Mouse (Mus musculus): ENCODE measurements around the gene Tor2a. TPM values are rescaled to one million over a fixed set of nuclear protein-coding genes. Genes with fewer than 3 reads are reported as not detected.

Gene Tor2a
- polyA plus RNA-seq, 1 experiment = 36.6 TPM

DNA sequence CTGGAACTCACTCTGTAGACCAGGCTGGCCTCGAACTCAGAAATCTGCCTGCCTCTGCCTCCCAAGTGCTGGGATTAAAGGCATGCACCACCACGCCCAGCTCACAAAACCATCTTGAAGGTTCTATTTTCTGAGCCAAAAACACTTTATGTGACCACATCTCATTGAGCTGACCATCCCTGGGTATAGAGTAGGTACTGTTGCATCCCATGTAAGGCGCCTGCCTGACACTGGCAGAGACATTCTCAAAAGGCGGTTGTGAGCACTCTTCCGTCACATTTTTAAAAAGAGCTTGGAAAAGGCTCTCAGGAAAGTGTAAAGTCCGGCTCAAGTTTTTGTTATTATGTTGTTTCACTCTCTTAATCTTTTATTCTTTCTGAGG, 369 bp upstream of the Tor2a start:
- TF ChIP-seq POLR2A (IDR thresholded peaks at IDR 0.05; ENCODE audit: low read depth, low read length) = no peak
- no peak for TF ChIP-seq CTCF (IDR thresholded peaks at IDR 0.05; ENCODE audit: borderline replicate concordance, insufficient read depth, low read length)
- Histone ChIP-seq H3K4me1 (ENCODE audit: control insufficient read depth, insufficient read depth, low read length) (no peaks in the 10 kb centered on the region), H3K4me3 (ENCODE audit: insufficient read depth, low read length) (no peak overlapping the region), H3K27ac (ENCODE audit: insufficient read depth, low read length) (no peak overlapping the region)

DNA sequence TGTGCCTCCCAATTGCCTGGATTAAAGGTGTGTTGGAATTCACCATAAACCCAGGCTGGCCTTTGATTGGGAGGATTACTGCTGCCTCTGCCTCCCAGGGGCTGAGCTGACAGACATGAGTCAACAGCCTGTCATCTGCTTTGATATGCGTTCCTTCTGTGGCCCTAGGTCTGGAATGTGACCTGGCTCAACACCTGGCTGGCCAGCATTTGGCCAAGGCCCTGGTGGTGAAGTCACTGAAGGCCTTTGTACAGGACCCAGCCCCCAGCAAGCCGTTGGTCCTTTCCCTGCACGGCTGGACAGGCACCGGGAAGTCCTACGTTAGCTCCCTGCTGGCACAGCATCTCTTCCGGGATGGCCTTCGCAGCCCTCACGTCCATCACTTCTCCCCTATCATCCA, 1.5 kb downstream of the Tor2a start:
- TF ChIP-seq POLR2A (IDR thresholded peaks at IDR 0.05; ENCODE audit: low read depth, low read length) (no peak), CTCF (IDR thresholded peaks at IDR 0.05; ENCODE audit: borderline replicate concordance, insufficient read depth, low read length) (no peak)
- Histone ChIP-seq H3K27ac (ENCODE audit: insufficient read depth, low read length) (no peak overlapping the region), H3K4me3 (ENCODE audit: insufficient read depth, low read length) (no peak overlapping the region)

DNA sequence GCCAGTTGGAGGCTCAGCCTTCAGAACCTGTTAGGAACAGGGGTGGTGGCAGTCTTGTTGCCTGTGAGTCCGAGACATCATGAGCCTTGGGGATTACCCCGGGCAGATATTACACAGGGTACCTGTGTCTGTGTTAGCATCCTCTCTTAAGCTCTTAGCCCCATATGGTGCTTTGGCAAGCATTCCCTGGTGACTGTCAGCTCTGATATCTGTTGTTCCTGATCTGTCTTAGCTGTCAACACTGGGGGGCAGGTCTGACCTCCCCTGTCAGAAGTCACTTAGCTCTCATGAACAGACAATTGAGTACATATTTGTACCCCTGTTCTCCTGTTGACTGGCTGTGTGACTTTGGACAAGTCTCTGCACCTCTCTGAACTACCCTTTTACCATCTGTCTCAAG, 2.0 kb downstream of the Tor2a start:
- Histone ChIP-seq H3K4me1 (ENCODE audit: control insufficient read depth, insufficient read depth, low read length) (no peaks in the 10 kb centered on the region), H3K4me3 (ENCODE audit: insufficient read depth, low read length) (no peak overlapping the region), H3K27ac (ENCODE audit: insufficient read depth, low read length) (no peak overlapping the region)
- TF ChIP-seq POLR2A (IDR thresholded peaks at IDR 0.05; ENCODE audit: low read depth, low read length) = no peak
- TF ChIP-seq CTCF (IDR thresholded peaks at IDR 0.05; ENCODE audit: borderline replicate concordance, insufficient read depth, low read length) = no peak

More for the DNA sequence above, 1.5 kb downstream of the Tor2a start:
- H3K4me1 ChIP-seq (ENCODE audit: control insufficient read depth, insufficient read depth, low read length) = no peaks in the 10 kb centered on the region

- no peak overlapping the region for H3K27ac ChIP-seq (ENCODE audit: insufficient read depth, low read length)
- H3K4me3 ChIP-seq (ENCODE audit: insufficient read depth, low read length) = no peak overlapping the region
- no peaks in the 10 kb centered on the region for H3K4me1 ChIP-seq (ENCODE audit: control insufficient read depth, insufficient read depth, low read length)
- no peak for TF ChIP-seq POLR2A (IDR thresholded peaks at IDR 0.05; ENCODE audit: low read depth, low read length)
- no peak for TF ChIP-seq CTCF (IDR thresholded peaks at IDR 0.05; ENCODE audit: borderline replicate concordance, insufficient read depth, low read length)
Measured at GRCm38 (mm10) chr2:32761361-32761760, 4.3 kb downstream of the Tor2a start.

DNA sequence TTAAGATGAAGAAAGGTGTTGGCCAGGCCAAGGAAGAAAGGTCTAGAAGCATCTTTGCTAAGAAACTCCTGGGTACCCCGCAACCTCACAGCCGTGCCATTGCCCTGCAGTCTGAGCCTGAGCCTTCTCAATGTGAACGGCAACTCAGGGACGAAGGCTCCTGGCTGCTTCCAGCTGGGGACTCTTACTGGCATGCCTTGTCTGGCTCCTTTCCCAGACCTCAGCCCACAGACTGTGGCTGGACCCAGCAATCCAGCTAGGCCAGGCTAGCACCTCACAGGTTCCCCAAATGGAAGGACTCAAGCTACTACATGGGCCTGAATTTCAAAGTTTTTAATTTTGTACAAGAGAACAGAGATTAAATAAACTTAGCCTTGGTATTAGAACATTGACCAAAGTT, 4.8 kb downstream of the Tor2a start:
- Histone ChIP-seq H3K4me3 (ENCODE audit: insufficient read depth, low read length) (no peak overlapping the region), H3K27ac (ENCODE audit: insufficient read depth, low read length) (no peak overlapping the region), H3K4me1 (ENCODE audit: control insufficient read depth, insufficient read depth, low read length) (no peaks in the 10 kb centered on the region)
- no peak for TF ChIP-seq CTCF (IDR thresholded peaks at IDR 0.05; ENCODE audit: borderline replicate concordance, insufficient read depth, low read length)
- no peak for TF ChIP-seq POLR2A (IDR thresholded peaks at IDR 0.05; ENCODE audit: low read depth, low read length)

GRCm38 (mm10) chr2:32763353-32763752, 6.3 kb downstream of the Tor2a start:
- TF ChIP-seq POLR2A (IDR thresholded peaks at IDR 0.05; ENCODE audit: low read depth, low read length) = no peak
- TF ChIP-seq CTCF (IDR thresholded peaks at IDR 0.05; ENCODE audit: borderline replicate concordance, insufficient read depth, low read length) = no peak; the same call in 1 of the 2 replicates

DNA sequence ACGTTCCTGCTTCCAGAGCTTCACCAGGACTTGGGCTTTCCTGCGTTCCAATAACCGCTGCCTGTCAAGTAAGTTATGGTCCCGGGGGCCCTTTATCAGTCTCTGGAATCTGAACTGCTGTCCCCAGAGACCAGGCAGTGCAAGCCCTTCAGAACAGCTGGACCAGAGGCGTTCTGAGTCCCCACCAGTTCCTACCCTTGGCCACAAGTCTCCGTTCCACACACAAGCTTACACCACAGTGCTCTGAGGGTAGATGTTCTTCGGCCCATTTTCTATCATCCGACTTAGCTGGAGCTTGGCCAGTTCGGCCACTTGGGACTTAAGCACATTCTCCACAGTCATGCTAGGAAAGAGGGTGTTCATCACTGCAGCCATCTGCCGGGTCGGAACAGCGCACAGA, 10.2 kb downstream of the Tor2a start:
- no peak overlapping the region for H3K4me3 ChIP-seq (ENCODE audit: insufficient read depth, low read length)
- H3K27ac ChIP-seq (ENCODE audit: insufficient read depth, low read length) = no peak overlapping the region
- H3K4me1 ChIP-seq (ENCODE audit: control insufficient read depth, insufficient read depth, low read length) = no peaks in the 10 kb centered on the region
- no peak for TF ChIP-seq CTCF (IDR thresholded peaks at IDR 0.05; ENCODE audit: borderline replicate concordance, insufficient read depth, low read length)
- no peak for TF ChIP-seq POLR2A (IDR thresholded peaks at IDR 0.05; ENCODE audit: low read depth, low read length)

More at GRCm38 (mm10) chr2:32763353-32763752, 6.3 kb downstream of the Tor2a start:
- Histone ChIP-seq H3K4me1 (ENCODE audit: control insufficient read depth, insufficient read depth, low read length) (no peaks in the 10 kb centered on the region), H3K4me3 (ENCODE audit: insufficient read depth, low read length) (no peak overlapping the region), H3K27ac (ENCODE audit: insufficient read depth, low read length) (no peak overlapping the region)

- no peaks in the 10 kb centered on the region for H3K4me1 ChIP-seq (ENCODE audit: control insufficient read depth, insufficient read depth, low read length)
- TF ChIP-seq CTCF (IDR thresholded peaks at IDR 0.05; ENCODE audit: borderline replicate concordance, insufficient read depth, low read length) (no peak), POLR2A (IDR thresholded peaks at IDR 0.05; ENCODE audit: low read depth, low read length) (no peak)
- H3K27ac ChIP-seq (ENCODE audit: insufficient read depth, low read length) = no peak overlapping the region
- H3K4me3 ChIP-seq (ENCODE audit: insufficient read depth, low read length) = no peak overlapping the region
Measured at GRCm38 (mm10) chr2:32768661-32769285, 11.7 kb downstream of the Tor2a start.

DNA sequence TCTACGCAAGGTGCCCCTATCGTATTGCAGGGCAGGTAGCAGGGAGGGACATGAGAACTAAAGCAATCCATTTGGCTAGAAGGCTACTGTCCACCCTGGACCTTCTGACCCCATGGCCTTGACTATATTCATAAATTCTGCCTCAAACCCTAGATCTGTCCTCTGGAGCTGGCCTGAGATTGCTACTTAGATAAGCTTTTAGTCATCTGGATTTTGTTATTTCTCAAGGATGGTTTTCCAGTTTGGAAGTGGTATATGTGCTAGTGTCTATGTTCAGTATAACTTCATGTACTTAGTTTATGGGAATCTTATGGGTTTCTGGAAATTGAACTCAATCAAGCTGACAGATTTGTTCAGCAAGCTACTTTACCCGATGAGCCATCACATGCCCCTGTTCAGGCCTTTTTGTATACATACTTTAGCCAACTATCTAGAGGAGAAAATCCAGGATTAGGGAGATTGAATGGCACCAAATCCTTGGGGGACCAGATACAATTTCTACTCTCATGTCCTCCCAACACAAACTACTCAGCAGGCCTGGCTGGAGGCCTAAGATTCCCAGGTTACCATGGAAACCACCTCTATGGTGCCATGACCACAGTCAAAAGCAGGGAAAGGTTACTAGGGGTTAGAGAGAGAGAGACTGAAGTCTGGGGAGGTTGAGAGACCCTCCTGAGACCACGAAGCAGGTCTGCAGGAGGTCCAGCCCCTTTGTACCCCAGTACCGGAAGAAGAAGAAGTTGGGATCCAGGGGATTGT, 12.5 kb downstream of the Tor2a start:
- Histone ChIP-seq H3K27ac (ENCODE audit: insufficient read depth, low read length) (no peak overlapping the region), H3K4me1 (ENCODE audit: control insufficient read depth, insufficient read depth, low read length) (no peaks in the 10 kb centered on the region), H3K4me3 (ENCODE audit: insufficient read depth, low read length) (no peak overlapping the region)
- TF ChIP-seq POLR2A (IDR thresholded peaks at IDR 0.05; ENCODE audit: low read depth, low read length) (no peak), CTCF (IDR thresholded peaks at IDR 0.05; ENCODE audit: borderline replicate concordance, insufficient read depth, low read length) (no peak)

- H3K4me1 ChIP-seq (ENCODE audit: control insufficient read depth, insufficient read depth, low read length) = peaks cover 3% of the 10 kb centered on the region
Measured at GRCm38 (mm10) chr2:32771886-32772285, 14.9 kb downstream of the Tor2a start.

More at GRCm38 (mm10) chr2:32771886-32772285, 14.9 kb downstream of the Tor2a start:
- no peak overlapping the region for H3K27ac ChIP-seq (ENCODE audit: insufficient read depth, low read length)
- no peak overlapping the region for H3K4me3 ChIP-seq (ENCODE audit: insufficient read depth, low read length)
- TF ChIP-seq POLR2A (IDR thresholded peaks at IDR 0.05; ENCODE audit: low read depth, low read length) (no peak), CTCF (IDR thresholded peaks at IDR 0.05; ENCODE audit: borderline replicate concordance, insufficient read depth, low read length) (no peak)

Measured in embryonic fibroblast, embryonic 13.5 days (primary cell).